Mouse (Mus musculus) gastrocnemius, postnatal 25 days (tissue): ENCODE measurements around the gene Abcb8. TPM values are rescaled to one million over a fixed set of nuclear protein-coding genes. Genes with fewer than 3 reads are reported as not detected.
A peak's percentile ranks its signal among the peaks of the same experiment; 100 is the strongest.

Experiments
- DNase-seq: peaks from one replicate; pipeline ENCODE4 v3.0.0; 2022
- total RNA-seq, 2 experiments: library from RNA; stranded (reverse); gene quantifications; 1 replicate in 1 of 2; 2 replicates in 1 of 2; pipeline ENCODE4 v1.2.3; 2021

Gene Abcb8
- total RNA-seq, 2 experiments from 2014 or later: 33.1 to 40.2 TPM

DNA sequence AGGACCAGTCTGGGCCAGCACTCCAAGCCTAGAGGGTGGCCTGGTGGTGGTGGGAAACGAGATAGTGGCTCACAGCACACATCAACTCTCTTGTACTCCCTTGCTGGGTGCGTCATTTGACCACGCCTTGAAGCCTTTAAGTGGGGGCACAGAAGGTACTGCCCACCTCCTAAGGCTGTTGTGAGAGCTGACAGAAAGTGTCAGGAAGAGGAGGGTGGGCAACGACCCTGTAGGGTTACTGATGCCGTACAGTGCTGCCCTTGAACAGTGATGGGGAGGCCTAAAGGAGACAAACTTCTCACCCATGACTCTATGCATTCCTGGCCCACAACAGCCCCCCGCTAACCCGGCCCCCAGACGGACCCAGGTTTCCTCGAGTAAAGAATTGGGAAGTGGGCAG, 27.0 kb upstream of the Abcb8 start:
- no peak for DNase-seq

DNA sequence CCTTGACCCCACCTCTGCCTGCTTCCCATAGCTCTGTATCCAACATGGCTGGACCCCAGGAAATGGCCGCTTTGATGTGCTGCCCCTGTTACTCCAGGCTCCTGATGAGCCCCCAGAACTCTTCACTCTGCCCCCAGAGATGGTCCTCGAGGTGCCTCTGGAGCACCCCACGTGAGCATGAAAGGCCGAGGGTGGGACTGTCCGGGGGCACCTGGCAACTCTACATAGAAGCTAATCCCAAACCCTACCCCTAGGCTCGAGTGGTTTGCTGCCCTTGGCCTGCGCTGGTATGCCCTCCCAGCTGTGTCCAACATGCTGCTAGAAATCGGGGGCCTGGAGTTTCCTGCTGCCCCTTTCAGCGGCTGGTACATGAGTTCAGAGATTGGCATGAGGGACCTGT, 23.7 kb upstream of the Abcb8 start:
- DNase-seq: no peak

GRCm38 (mm10) chr5:24373807-24374206, 19.7 kb upstream of the Abcb8 start:
- no peak for DNase-seq

- no peak for DNase-seq
Measured at GRCm38 (mm10) chr5:24374216-24374615, 19.2 kb upstream of the Abcb8 start.

DNA sequence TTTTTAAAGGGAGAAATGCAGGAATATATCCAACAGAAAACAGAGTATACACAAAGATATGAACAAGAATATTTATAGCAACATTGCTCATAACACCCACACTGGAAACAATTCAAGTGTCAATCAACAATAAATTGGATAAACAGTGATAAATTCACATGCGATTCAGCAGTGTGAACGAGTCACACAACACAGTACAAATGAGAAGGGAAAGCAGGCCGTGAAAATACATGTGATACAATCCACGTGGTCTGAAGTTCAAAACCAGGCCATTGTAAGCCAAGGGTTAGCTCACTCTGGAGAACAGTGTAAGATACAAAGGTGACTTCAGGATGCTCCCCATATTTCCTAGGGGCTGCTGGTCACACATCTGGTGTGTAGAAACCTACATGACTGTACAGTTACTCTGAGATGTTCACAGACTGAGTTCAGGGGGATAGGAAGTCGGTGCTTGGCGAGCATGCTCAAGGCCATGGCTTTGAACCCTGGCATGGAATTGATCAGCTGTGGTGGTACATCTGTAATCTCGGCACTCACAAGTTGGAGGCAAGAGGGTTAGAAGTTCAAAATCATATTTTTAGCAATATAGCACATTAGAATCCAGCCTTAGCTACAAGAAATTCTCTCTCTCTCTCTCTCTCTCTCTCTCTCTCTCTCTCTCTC, 18.7 kb upstream of the Abcb8 start:
- no peak for DNase-seq

GRCm38 (mm10) chr5:24378700-24379099, 14.8 kb upstream of the Abcb8 start:
- no peak for DNase-seq

DNA sequence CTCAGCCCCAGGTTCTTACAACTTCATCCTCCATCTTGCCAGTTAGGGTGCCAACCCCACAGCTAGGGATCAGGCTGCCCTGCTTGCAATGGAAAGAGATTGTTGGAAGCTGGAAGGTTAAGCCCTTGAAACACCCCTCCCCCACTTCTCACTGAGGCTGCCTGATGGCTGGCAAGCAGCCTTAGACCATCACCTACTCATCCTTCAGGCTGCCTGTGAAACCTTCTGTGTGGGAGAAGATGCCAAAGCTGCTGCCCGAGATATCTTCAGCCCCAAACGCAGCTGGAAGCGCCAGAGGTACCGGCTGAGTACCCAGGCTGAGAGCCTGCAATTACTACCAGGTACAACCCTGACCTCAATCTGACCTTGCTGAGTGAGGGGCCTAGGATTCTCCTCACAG, 14.0 kb upstream of the Abcb8 start:
- DNase-seq: no peak

DNA sequence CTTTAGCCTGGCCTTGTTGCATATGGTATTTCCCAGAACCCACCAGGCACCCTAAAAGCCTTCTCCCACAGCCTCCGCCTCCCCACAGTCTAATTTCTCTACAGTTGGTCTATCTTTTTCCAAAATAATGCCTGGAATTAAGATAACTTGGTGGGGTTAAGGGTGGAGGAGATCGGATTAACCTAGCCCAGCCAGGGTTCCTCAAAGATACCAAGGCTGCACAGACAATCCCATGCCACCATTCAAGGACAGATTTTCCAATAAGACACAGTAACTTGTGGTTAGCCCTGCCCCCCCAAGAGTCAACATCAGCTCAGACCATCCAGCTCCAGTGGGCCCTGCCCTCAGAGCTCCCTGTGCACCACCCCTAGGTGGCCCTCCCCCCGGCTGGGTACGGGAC, 13.0 kb upstream of the Abcb8 start:
- DNase-seq: no peak

- DNase-seq: no peak
Measured at GRCm38 (mm10) chr5:24381486-24381885, 12.0 kb upstream of the Abcb8 start.

- DNase-seq: no peak
Measured at GRCm38 (mm10) chr5:24381988-24382387, 11.5 kb upstream of the Abcb8 start.

- DNase-seq: peak; percentile 80
Measured at GRCm38 (mm10) chr5:24383026-24383859, 10.2 kb upstream of the Abcb8 start.

DNA sequence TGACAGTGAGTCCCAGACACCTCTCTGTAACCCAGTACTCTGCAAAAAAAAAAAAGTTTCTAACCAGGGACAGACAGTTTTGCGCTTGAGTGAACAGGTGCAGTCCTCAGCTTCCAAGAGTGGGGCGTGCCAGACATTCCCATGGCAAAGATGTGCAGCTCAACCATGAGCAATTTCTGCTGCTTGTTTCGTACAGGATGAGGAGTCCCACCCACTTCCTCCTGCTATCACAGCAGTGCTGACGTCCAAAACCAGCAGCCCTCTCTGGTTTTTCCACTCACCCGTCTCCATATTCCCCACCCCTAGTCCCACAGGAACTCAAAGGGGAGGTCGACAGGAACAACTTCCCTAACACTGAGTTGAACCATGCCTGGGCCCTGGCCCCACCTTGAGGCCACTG, 9.1 kb upstream of the Abcb8 start:
- DNase-seq: peak; percentile 46

DNA sequence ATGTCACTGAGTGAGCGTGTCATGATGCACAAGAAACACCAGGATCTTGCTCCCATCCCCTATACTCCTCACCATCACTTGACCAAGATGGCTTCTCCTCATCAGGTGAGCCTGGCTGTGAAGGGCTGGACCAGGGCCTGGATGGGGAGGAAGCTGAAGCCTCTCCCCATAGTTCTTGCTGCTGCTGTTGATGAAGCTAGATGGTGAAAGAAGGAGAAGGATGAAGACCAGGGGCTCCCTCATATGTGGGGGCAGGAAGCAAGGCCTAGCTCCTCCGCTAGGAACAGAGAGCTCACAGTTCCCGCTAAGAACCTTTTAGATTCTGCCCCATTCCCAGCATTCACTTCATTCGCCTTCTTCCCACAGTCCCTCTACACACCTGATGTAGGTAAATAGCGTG, 8.1 kb upstream of the Abcb8 start:
- DNase-seq: no peak

- DNase-seq: no peak
Measured at GRCm38 (mm10) chr5:24385887-24386550, 7.4 kb upstream of the Abcb8 start.

DNA sequence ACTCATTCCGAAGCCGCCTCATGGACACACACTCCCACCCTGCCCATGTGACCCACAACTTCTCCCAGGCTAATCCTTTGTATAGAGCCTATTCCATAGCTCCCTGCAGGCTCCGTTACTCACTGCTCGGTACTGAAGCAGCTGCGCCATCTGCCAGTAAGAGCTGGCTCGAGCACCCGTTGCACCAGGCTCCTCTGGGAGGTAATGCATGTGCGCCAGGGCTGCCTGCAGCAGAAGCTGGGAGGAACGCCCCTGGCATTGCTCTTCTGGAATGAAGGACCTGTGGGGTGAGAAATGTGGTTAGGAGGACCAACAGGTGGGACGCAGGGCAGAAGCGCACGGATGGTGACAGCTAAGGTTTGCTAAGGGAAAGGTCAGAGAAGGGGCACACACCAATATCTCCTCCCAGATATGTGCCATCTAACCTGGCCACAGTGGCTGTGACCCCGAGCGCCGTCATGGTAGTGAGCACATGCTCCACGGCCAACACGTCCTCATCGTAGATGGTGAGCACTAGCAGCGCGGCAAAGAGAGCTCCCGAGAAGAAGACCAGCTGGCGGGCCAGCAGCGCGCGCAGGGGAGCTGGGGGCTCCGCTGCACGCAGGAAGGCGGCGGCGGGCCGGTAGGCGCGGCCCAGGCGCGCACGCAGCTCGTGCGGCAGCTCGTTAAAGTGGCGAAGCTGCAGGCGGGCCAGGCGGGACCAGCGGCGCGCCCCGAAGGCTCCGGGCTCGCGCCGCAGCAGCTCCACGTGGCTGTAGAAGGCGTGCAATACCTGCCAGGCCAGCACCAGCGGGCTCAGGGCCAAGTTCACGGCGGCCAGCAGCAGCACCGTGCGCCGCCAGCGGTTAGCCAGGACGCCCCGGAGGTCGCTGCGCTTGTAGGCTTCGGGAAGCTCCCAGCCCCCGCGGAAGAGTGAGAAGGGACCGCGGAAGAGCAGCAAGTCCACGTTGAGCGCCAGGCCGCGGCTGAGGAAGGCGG, 5.9 kb upstream of the Abcb8 start:
- DNase-seq: peak; percentile 67

- no peak for DNase-seq
Measured at GRCm38 (mm10) chr5:24388246-24388915, 5.1 kb upstream of the Abcb8 start.

DNA sequence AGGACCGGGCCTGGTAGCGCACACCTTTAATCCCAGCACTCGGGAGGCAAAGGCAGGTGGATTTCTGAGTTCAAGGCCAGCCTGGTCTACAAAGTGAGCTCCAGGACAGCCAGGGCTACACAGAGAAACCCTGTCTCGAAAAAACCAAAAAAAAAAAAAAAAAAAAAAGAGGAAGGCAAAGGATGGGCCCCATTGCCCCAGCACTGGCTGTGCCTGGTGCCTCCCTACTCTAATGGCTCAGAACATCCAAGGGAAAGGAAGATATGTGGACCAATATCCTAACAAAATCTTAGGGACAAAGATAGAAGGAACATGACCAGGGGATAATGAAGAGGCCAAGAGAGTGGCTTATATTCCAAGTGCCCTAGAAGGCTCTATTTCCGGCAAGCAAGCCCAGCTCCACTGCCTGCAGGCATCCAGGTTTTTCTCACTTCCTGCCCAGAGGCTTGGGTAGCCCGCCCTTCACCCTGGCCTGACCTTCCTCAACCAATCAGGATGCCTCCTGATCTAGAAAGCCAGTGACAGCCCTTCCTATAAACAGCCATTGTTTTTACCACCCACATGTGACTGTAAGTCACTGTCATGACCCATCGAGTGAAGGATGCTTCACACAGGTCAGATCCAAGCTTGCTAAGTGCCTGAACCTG, 4.3 kb upstream of the Abcb8 start:
- no peak for DNase-seq

GRCm38 (mm10) chr5:24389658-24390020, 3.8 kb upstream of the Abcb8 start:
- DNase-seq: no peak

GRCm38 (mm10) chr5:24391864-24392263, 1.6 kb upstream of the Abcb8 start, which contains the start of gene Atg9b:
Gene Atg9b (minus strand): TSS chr5:24392143.
- no peak for DNase-seq

GRCm38 (mm10) chr5:24392724-24393123, 739 bp upstream of the Abcb8 start:
- DNase-seq: no peak
